Mouse (Mus musculus) heart, postnatal 0 days (tissue): ENCODE results near the gene Card11. TPM values are rescaled to one million over a fixed set of nuclear protein-coding genes. Genes with fewer than 3 reads are reported as not detected.

Experiments used
- ATAC-seq: fragments of 200-750 bp; cut with Nextera tagmentation; 2 replicates; pipeline ENCODE4 v1.8.0; 2017; ENCODE audit warnings: low read depth, moderate number of reproducible peaks, moderate library complexity; ENCODE audit not compliant: insufficient read depth
- DNase-seq: peaks from one replicate; pipeline ENCODE4 v3.0.0-alpha.2; 2016; ENCODE audit warnings: low spot score
- H3K27ac ChIP-seq: fragments of 300-500 bp; sonication (generic); 2 replicates; pipeline ENCODE4 v1.5.1; 2014; ENCODE audit warnings: low read depth, mild to moderate bottlenecking
- H3K27me3 ChIP-seq: fragments of 300-500 bp; sonication (generic); 2 replicates; pipeline ENCODE4 v1.6.1; 2014; ENCODE audit warnings: low read length, mixed read lengths; ENCODE audit not compliant: control insufficient read depth, insufficient read depth
- H3K36me3 ChIP-seq: fragments of 300-500 bp; sonication (generic); replicated peaks from 2 replicates; pipeline ENCODE4 v1.6.1; 2014; ENCODE audit warnings: low read length, mixed read lengths; ENCODE audit not compliant: control insufficient read depth, insufficient read depth
- H3K4me1 ChIP-seq: fragments of 300-500 bp; sonication (generic); 2 replicates; pipeline ENCODE4 v1.6.1; 2014; ENCODE audit warnings: antibody characterized with exemption; ENCODE audit not compliant: control insufficient read depth, insufficient read depth
- H3K4me2 ChIP-seq: fragments of 300-500 bp; sonication (generic); 2 replicates; pipeline ENCODE4 v1.6.1; 2014; ENCODE audit warnings: low read depth, mild to moderate bottlenecking, low read length, moderate library complexity
- H3K4me3 ChIP-seq: fragments of 300-500 bp; sonication (generic); 2 replicates; pipeline ENCODE4 v1.5.1; 2014; ENCODE audit warnings: low read depth, low read length
- H3K9ac ChIP-seq: fragments of 300-500 bp; sonication (generic); replicated peaks from 2 replicates; pipeline ENCODE4 v1.6.1; 2014; ENCODE audit warnings: low read depth, low read length, mixed read lengths
- H3K9me3 ChIP-seq: fragments of 300-500 bp; sonication (generic); replicated peaks from 2 replicates; pipeline ENCODE4 v1.6.1; 2016; ENCODE audit warnings: low read length; ENCODE audit not compliant: control insufficient read depth
- CTCF ChIP-seq: IDR thresholded peaks from 2 replicates; pipeline ENCODE4 v1.5.1; 2016; ENCODE audit warnings: antibody characterized with exemption, control low read depth, low read depth
- EP300 ChIP-seq: IDR thresholded peaks from 2 replicates; pipeline ENCODE4 v1.6.1; 2016; ENCODE audit warnings: antibody characterized with exemption, low read depth
- WGBS: fragments of 180-500 bp; shearing (Covaris S2); extraction: QIAGEN DNeasy Blood & Tissue Kit; methylation state at CpG from one replicate; pipeline ENCODE4 v1.1.7; 2014; 5-methylcytosine and 5-hydroxymethylcytosine counted together
- polyA plus RNA-seq: library from polyadenylated mRNA; unstranded; fragments of >200 nt; fragmentation: Nextera tagmentation; extraction: Ambion mirVana; gene quantifications from 2 replicates; pipeline ENCODE4 v1.2.1, GENCODE M21; 2015
- total RNA-seq: library from RNA; depleted of rRNA; stranded (reverse); fragments of >200 nt; gene quantifications from 2 replicates; pipeline ENCODE4 v1.2.3, GENCODE M21; 2014; ENCODE audit warnings: low replicate concordance

The Card11 gene
- total and polyA plus RNA-seq, 2 experiments from 2014 or later, result 0.45 TPM; not detected in 1

DNA sequence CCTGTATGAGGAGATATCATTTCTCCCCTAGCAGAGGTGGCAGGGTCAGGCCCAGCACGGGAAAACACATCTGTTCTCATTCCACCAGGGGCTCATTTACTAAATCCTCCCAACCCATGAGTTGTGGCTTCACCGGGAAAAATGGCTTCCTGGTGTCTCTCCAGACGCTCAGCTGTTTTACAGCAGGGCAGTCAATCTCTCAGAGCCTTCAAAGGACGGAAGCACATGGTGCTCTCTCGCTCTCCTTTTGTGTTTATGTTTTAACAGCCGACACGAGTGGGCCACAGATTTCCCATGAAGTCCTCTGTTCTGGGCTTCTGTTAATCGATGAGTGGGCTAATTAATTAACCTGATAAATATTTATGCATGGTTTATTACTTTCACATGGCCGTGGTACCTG lies 40.5 kb upstream of the Card11 start:
- Histone ChIP-seq H3K27me3 (no peaks in the 10 kb centered on the region), H3K9me3 (no peaks in the 10 kb centered on the region), H3K4me1 (no peaks in the 10 kb centered on the region), H3K9ac (no peak overlapping the region), H3K4me2 (no peak overlapping the region), H3K4me3 (no peak overlapping the region), H3K36me3 (no peaks in the 10 kb centered on the region), H3K27ac (no peak overlapping the region)
- DNase-seq, result no peak
- ATAC-seq, result no peak
- 73% methylated on average over 9 of the region's 9 CpGs for WGBS
- no peak for TF ChIP-seq CTCF
- TF ChIP-seq EP300, result no peak

DNA sequence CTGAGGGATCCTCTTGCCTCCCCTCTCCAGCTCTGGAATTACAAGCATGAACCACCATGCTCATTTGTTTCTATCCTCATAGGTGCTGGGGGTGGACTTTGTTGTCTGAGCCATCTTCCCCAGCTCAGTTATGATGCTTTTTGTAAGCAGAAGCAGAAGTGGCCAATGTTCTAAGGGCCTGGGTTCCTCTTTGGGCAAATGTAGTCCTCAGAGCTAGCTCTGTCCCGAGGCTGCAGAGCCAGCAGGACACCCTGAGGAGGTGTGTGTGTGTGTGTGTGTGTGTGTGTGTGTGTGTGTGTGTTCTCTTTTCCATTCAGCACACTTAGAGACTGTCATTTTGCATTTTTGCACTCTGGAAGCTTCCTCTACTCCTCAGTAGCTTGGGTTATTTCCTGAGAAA lies 38.0 kb upstream of the Card11 start:
- H3K4me3 ChIP-seq, result no peak overlapping the region
- no peaks in the 10 kb centered on the region for H3K4me1 ChIP-seq
- H3K27ac ChIP-seq, result no peak overlapping the region
- ATAC-seq (no peak), DNase-seq (no peak)
- H3K27me3 ChIP-seq, result no peaks in the 10 kb centered on the region
- no peak overlapping the region for H3K4me2 ChIP-seq
- 50% methylated on average over 1 of the region's 1 CpGs for WGBS
- H3K36me3 ChIP-seq, result no peaks in the 10 kb centered on the region
- no peak overlapping the region for H3K9ac ChIP-seq
- H3K9me3 ChIP-seq, result no peaks in the 10 kb centered on the region
- no peak for TF ChIP-seq CTCF
- no peak for TF ChIP-seq EP300

- ATAC-seq (no peak), DNase-seq (no peak)
- no peaks in the 10 kb centered on the region for H3K27me3 ChIP-seq
- no peak overlapping the region for H3K4me2 ChIP-seq
- no peak overlapping the region for H3K27ac ChIP-seq
- TF ChIP-seq EP300 (no peak), CTCF (no peak)
- H3K9me3 ChIP-seq, result no peaks in the 10 kb centered on the region; the same call in 1 of the 2 replicates
- no peaks in the 10 kb centered on the region for H3K36me3 ChIP-seq
- no peak overlapping the region for H3K4me3 ChIP-seq
- H3K9ac ChIP-seq, result no peak overlapping the region
- H3K4me1 ChIP-seq, result no peaks in the 10 kb centered on the region
- WGBS, result 76% methylated on average over 6 of the region's 6 CpGs
Measured at GRCm38 (mm10) chr5:141035346-141035745, 35.0 kb upstream of the Card11 start.

- DNase-seq (no peak), ATAC-seq (no peak)
- Histone ChIP-seq H3K27ac (no peak overlapping the region), H3K4me3 (no peak overlapping the region), H3K27me3 (no peaks in the 10 kb centered on the region), H3K36me3 (no peaks in the 10 kb centered on the region), H3K9ac (no peak overlapping the region), H3K4me1 (no peaks in the 10 kb centered on the region), H3K9me3 (no peaks in the 10 kb centered on the region; the same call in 1 of the 2 replicates), H3K4me2 (no peak overlapping the region)
- 71% methylated on average over 3 of the region's 3 CpGs for WGBS
- TF ChIP-seq EP300 (no peak), CTCF (no peak)
Measured at GRCm38 (mm10) chr5:141034301-141034700, 33.9 kb upstream of the Card11 start.

GRCm38 (mm10) chr5:141033001-141033400 lies 32.6 kb upstream of the Card11 start:
- Histone ChIP-seq H3K9ac (no peak overlapping the region), H3K9me3 (no peaks in the 10 kb centered on the region; the same call in 1 of the 2 replicates), H3K4me1 (no peaks in the 10 kb centered on the region), H3K4me2 (no peak overlapping the region), H3K4me3 (no peak overlapping the region), H3K27ac (no peak overlapping the region), H3K36me3 (no peaks in the 10 kb centered on the region), H3K27me3 (no peaks in the 10 kb centered on the region)
- TF ChIP-seq CTCF, result no peak
- no peak for TF ChIP-seq EP300
- 79% methylated on average over 1 of the region's 1 CpGs for WGBS
- no peak for DNase-seq
- no peak for ATAC-seq

GRCm38 (mm10) chr5:141029364-141029763 lies 29.0 kb upstream of the Card11 start:
- ATAC-seq (no peak), DNase-seq (no peak)
- WGBS, result 84% methylated on average over 2 of the region's 2 CpGs
- no peak overlapping the region for H3K9ac ChIP-seq
- TF ChIP-seq EP300 (no peak), CTCF (no peak)
- H3K36me3 ChIP-seq, result no peaks in the 10 kb centered on the region
- H3K4me1 ChIP-seq, result no peaks in the 10 kb centered on the region
- H3K9me3 ChIP-seq, result no peaks in the 10 kb centered on the region; the same call in 1 of the 2 replicates
- H3K27ac ChIP-seq, result no peak overlapping the region
- no peak overlapping the region for H3K4me3 ChIP-seq
- H3K27me3 ChIP-seq, result no peaks in the 10 kb centered on the region
- no peak overlapping the region for H3K4me2 ChIP-seq
